Mouse (Mus musculus) cerebellum, postnatal 4 days (tissue): ENCODE results near the gene 2700097O09Rik.
"Not testable (repeated sequence)": the region's sequence is repeated elsewhere in the genome, so short reads cannot be mapped to it uniquely, and the experiment has no call there.

Experiments
- DNase-seq, 2 experiments: peaks; one replicate each; pipeline ENCODE4 v3.0.0; 2022; ENCODE audit warnings: low spot score in 2 of 2, mixed read lengths in 1 of 2

The 2700097O09Rik gene

DNA sequence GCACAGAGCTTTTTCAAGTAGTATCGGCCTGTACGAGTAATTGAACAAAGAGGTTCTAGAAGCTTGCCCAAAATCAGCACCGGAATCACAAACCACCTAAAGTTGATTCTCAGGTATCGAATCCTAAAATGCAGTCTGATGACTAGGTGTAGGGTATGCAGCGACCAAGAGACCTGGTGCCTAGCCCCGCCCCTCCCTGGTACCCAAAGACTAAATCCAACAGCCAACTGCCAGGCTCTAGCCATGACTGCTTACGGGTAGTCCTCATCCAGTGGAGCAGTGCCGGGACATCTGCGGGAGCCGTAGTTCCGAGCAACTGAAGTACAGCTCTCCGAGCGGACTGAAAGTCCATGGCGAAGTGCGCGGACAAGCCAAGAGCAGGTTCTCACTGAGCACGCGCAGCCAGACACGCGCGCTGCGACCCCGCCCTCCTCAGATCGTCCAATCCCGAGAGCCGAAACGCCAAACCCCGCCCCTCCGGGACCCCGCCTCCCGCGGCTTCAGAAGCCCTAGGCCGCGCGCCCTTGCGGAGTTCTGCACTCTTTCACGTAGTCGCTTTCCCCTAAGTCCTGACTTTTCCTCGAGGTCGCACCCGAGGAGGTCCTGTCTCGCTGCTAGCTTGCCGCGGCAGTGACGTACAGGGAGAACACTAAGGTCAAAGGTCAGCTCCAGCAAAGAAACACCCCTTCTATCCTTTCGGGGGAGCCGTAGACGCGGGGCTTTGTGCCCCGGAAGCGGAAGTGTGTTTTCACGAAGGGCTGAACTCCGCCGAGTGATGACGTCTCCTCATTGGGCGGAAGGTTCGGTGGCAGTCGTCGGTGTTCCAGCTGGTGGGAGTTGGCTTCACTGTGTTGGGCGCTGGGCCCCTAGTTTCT, at the start of gene 2700097O09Rik, which contains the start of gene Srp54a:
2700097O09Rik (minus strand) TSS at position 385 of the 875 bp plus-strand sequence.
Srp54a (plus strand) TSS at position 537 of the 875 bp plus-strand sequence.
- peak; percentile 83 to 94 for DNase-seq

DNA sequence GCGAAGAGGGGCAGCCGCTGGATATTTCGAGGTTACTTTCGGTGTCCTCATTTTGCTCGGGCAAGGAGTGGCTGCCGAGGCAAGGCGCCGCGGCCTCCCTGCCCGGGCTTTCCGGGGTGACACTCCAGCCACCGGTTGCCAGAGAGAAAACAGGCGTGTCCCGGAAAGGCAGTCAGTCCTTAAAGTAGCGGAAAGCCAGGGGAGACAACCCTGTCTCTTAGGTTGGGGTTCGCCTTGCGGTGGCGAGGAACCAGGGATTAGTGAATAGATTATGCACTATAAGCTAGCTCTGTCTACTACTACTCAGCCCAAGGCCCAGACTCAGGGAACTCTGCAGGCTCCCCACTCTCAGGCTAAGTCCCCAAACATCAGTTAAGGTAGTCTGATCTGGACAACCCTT, 44.8 kb upstream of the 2700097O09Rik start:
- DNase-seq = not testable (repeated sequence)

DNA sequence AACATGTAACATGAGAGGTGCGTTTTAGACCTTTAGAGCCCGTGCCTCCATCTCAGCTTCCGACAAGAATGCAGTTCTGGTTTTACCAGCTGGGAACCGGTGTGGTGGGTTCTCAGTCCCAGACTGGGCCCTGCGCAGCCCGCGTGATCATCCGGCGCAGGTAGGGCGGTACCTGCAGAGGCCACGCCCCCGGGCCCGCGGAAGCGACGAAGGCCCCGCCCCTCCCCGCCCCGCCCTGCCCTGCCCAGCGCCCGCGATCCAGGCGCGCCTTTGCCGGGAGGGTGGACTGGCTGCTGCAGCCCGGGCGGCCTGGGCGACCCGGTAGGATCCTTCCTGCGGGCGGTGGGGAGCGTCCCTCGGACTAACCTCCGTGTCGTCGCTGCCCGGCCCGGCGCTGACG, 44.3 kb upstream of the 2700097O09Rik start, which contains the start of gene Fam177a:
Fam177a (plus strand) TSS at position 228 of the 400 bp plus-strand sequence.
- not testable (repeated sequence) for DNase-seq

DNA sequence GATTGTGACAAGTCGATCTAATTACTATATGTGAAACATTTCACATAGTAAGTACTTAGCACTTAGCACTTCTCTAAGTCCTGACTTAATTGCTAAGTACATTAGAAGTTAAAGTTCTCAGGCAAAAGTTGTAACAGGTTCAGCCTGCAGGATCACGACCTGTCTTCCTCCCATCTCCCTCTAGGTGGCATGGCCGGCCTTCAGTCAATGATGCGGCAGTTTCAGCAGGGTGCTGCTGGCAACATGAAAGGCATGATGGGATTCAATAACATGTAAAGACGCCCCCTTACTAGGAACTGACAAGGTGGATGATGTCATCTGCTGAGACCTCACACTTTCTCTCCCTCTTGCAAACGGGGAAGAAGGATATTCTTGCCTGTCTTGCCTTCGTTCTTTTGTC, 32.7 kb upstream of the 2700097O09Rik start:
- DNase-seq = not testable (repeated sequence)

DNA sequence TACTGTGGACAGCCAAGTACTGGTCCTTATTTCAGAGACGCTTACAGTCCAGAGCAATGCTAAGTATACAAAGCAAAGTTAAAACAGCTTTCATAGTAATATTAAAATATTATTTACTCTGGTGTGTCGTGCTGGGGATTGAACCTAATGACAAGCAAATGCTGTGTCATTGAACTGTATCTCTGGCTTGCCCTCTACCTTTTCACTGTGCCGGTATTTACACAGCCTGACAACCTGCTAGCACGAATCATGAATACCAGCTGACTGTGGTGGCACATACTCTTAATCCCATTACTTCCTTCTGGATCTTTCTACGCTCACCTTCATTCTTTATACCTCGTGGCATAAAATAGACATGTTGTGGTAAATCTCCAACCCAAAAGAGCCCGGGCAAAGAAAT, 12.2 kb upstream of the 2700097O09Rik start:
- not testable (repeated sequence) for DNase-seq

DNA sequence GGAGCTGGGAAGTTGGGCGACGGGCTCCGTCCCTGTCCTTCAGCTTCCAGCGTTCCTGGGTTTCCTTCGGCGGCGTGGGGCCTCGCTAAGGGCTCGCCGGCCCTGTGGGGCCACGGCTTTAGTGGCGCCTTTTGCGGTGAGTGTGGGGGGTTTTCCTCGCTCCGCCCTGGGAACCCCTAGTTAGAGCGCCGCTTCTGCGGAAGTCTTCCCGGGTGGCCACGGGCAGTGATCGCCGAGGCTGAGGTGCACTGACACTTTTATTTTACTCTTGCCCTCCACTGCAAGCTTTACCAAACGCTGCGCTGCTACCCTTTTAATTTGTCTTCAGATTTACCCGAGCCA, 662 bp upstream of the 2700097O09Rik start:
- not testable (repeated sequence) for DNase-seq

DNA sequence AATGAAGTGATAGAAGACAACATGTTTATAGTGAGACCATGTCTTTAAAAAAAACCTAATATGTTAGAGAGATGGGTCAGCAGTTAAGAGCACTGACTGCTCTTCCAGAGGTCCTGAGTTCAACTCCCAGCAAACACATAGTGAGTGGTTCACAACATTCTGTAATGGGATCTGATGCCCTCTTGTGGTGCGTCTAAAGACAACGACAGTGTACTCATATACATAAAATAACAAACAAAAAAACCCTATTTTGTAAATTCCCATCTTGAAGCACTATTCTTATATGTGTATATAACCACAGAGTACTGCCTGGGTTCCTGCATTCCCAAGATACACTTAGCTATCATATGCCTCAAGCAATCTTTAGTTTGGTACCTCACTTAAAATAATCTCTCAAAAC, 1.2 kb downstream of the 2700097O09Rik start:
- not testable (repeated sequence) for DNase-seq

DNA sequence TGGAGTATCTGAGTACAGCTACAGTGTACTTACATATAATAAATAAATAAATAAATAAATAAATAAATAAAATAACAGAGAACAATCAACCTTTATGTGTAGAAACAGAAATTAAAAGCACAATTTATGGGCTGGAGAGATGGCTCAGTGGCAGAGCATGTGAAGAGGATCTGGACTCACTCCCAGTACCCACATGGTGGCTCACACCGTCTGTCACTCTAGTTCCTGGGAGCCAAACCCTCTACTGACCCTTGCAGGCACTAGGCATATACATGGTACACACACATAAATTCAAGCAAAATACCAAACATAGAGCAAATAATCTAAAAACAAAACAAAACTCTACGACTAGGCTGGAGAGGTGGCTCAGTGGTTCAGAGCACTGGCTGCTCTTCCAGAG, 4.6 kb downstream of the 2700097O09Rik start:
- no peak for DNase-seq

DNA sequence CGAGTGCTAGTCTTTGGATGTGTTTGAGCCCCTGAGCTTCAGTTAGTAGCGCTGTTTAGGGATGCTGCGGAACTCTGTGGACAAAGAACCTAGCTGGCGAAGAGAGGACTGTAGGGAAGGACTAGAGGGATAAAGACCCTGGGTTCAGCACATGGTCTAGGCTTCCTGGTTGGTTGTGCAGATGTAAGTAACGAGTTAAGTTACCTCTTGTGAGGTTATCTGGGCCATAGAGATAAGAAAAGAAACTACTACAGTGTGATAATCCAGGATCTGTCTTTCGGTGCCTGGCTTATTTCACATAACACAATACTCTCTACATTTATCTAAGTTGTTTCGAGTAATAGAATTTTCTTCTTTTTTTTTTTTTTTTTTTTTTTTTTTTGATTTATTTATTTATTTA, 6.2 kb downstream of the 2700097O09Rik start:
- DNase-seq = no peak

DNA sequence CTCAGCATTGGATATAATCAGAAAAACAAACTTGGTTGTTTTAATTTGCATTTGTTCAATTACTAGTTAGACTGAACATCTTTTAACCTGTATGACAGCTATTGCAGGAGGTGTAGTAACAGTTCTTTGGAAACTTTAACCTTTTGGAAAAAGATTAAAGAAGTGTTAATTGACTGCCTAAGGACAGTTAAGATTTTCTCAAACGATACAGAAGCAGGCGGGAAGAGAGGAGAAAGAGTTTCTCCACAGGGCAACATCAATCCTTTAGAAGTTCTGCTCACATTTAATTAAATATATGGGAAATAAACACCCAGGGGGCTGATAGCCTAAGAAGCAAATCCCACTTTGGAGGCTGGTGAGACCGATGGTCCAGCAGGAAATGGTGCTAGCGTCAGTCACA, 7.4 kb downstream of the 2700097O09Rik start:
- no peak for DNase-seq

DNA sequence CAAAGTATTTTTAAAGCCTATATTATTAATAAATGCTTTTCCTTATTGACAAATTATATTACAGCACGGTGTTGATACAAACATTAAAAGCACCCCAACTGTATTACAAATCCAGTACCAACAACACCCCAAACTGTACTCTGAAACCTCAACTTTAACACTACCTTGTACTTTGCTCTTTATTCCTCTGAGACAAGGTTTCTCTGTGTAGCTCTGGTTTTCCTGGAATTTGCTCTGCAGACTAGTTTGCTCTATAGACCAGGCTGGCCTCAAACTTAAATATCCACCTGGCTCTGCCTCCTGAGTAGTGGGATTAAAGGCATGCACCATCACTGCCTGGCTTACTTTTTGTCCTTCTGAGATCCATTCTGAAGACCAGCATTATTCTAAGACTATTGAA, 17.8 kb downstream of the 2700097O09Rik start:
- no peak for DNase-seq

DNA sequence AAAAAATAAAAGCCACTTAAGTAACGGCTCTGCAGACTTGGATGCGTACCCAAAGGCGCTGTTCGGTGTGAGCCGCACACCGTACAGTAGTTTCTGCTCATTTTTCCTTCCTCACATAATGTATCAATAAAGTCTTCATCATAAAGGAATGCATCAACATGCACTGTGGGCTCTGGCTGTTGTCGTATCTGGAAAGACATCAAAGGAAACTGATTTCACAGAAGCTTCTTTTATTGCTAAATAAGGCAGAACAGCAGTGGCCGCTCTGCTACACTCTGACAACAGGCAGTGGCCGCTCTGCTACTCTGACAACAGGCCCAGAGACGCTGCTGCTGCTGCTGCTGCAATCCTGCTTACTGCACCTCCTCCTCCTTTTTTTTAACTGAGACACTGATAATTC, 18.9 kb downstream of the 2700097O09Rik start:
- no peak for DNase-seq

DNA sequence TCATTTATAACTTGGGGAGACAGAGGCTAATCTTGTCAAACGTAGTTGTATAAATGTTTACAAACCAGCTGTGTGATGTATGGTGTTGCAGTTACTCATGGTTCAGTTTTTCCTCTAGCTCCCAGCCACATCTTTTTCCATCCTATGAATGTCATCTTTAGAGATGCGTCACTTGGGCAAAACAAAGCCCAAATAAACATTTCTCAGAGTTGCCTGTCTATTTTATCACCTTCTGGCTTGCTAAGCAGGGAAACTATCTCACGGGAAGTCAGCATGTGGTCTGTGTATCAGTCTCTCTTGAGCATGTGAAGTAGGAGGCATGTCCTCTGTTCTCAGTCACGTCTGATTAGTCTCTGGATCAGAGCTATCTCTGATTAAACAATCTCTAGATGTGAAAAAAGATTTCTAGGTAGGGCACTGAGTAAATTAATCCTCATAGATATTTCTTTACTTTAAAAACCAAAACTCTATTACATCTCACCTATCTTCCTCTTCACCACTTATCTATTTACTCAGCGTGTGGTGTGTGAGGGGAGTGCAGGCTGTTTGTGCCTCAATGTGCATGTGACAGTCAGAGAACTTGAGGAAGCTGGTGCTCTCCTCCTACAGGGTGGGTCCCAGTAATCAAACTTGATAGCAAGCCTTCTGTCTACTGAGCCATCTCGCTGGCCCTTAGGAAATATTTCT, 19.6 kb downstream of the 2700097O09Rik start:
- no peak for DNase-seq

DNA sequence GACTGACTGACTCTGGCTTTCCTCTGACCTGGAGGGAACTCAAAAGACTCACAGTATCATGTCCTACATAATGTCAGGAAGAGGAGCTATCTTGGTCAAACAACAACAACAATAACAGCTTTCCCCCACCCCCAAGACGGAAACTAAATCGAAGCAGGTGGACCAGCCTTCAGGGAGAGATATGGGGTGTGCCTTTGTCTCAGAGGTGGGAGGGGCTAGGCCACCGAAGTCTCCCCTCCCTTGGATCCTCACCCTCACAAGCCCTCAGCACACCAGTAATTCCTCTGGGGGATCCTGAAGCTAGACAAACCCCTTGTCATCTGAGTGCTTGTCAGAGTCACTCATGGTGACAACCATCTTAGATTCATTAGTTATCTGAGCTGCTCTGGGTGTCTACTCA, 20.1 kb downstream of the 2700097O09Rik start:
- no peak for DNase-seq

DNA sequence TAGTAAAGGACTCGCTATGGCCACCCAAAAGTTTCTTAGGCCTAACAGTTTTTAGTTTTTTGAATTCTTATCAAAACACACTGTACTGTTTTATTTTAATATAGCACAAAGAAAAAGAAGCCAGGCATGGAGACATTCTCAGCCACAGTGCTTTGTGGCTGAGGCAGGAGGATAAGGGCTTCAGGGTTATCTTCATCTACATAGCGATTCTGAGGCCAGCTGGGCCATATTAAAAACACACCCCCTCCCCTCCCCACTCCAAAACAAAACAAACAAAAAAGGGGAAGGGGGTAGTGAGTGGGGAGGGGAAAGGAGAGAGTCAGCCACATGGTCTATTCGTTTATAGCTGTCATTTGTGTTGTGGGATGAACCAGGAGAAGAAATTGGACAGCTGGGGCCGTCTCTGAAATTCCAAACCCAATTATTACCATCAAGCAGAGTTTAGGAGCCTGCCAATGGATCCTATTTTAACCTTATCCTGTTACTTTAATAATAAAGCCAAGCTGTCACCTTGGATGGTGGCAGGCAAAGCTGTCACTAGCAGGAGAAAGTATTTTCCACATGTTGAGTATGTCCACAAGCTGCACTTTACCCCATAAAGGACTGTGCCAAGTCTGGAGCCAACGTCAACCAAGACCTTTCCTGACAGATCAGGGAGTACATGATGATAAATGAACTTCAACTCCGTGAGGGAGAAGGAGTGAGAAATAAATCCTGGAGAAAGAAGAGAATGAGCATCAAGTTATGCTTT, 20.9 kb downstream of the 2700097O09Rik start:
- no peak for DNase-seq

DNA sequence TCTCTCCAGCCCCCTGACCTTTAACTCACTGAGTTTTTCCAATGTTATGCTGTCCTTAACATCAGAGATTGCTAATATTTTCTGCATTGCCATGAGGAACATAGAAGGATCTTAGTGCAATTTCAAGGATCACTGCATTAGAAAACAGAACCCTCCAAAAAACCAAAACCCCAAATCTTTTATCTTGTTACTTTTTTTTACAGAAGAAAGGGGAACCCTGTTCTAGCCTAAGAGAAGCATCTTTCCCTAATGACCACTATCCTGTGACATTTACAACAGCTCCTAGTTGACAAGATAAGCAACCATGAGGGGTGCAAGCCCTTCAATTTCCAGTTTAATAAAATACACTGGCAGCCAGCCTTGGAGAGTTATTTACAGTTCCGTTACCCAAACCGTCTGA, 23.2 kb downstream of the 2700097O09Rik start:
- no peak for DNase-seq

DNA sequence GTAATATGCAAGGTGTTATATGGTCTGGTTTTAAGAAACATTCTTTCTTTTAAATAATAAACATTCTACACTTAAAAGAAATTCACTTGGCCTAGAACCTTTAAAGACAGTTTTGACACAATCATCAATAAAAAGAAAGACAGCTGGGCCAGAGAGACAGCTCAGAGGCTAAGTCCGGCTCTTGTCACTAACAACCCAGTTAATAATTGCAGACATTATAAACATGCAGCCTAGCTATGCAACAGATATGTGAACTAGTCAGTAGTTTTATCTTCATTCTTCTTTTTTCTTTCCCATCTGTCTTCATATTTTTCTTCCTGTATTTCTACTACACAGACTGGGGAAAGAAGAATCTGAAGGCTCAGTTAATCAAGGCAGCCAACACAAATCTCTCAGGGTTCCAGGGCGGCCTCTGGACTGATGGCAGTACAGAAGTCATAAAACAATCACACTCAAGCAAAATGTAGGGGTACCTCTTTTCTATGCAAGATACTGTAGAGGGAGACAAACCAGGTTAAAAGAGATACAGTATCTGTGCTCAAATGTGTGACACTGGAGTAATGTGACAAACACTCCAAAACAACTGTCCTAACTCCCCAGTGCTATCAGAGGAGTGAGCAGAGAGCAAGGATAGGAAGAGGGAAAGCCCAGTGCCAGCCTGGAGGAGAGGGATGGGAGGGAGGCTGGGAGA, 25.2 kb downstream of the 2700097O09Rik start:
- DNase-seq = no peak

DNA sequence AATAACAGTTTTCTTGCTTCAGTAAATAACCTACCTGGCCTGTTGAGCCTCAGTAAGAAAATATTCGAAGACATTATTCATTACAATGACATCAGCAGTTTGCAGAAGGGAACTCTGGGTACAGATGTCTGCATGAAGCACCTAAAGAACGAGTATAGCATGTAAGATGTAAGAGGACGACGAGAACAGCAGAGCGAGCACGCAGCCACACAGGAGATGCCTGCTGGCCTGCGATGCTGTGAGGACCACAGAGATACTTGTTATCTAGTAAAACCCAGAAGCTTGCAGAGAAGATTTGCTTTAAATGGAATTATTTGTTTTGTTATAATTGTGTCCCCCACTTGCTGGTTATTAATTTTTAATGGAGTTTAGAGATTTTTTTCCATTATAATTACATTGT, 26.6 kb downstream of the 2700097O09Rik start:
- DNase-seq = no peak

DNA sequence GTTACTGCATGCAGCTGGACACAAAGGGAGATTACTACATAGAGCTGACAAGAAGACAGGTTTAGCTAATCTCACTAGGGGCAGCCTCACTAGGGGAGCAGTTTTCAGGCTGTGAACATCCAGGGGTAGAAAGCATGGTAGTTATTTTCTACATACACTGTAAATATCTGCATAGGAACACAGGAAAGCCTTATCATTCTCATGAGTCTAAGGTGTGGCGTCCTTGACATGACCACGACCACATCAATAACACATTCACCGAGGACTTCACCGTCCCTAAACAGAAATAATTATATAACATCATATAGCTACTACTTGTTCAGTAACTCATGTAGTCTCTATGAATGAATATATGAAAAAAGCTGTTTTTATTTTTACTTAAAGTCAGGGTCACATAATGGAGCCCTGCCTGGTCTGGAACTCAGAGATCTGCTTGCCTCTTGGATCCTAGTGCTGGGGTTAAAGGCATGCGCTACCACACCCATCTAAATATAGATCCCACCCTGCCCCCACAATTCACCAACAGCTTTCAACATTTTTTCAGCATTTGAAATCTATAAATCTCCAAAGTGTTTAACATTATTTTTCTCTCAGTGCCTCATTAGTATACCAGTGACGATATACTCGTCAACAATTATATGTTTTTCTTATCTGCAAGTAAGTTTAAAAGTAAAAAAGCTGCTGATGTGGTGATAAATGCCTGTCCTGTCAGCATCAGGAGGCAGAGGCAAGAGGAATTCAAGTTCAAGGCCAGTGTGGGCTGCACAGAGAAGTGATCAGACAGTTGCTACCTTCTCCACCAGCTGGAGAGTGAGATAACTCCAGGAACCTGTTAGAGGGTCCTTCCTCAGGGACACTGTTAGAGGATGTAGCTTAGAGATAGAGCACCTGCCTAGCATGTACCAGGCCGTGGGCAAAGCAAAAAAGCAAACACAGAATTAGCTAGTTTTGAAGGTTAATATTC, 28.4 kb downstream of the 2700097O09Rik start:
- DNase-seq = no peak

DNA sequence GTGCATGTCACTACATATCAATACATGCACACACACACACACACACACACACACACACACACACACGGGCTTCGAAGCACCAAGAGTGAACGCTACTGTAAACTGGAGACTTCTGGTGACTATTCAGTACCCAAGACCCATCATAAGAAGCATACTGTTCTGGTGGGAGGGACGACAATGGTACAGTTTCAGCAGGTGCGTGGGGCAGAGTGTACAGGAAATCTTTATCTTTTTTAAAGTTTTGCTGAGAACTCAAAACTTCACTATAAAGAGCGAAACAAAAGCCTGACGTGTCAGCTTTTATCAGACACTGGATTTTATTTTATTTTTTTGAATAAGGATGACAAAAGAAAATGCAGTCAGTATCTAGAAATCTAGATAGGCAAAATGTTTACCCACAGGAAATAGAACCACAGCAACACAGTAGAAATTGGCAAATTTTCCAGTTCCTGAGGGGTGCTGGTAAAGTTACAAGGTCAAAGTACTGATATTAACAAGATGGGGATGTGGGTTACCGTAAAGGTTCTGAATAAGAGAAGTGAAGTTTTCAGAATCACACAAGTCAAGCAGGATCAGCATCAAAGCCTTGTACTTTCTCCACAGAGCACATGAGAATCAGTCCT, 30.1 kb downstream of the 2700097O09Rik start:
- DNase-seq = no peak
